Mouse (Mus musculus) lung, postnatal 36 days (tissue): ENCODE results near the gene Cideb.

Experiments
- DNase-seq: peaks from one replicate; pipeline ENCODE4 v3.0.0; 2022; ENCODE audit warnings: mixed read lengths

Cideb gene

DNA sequence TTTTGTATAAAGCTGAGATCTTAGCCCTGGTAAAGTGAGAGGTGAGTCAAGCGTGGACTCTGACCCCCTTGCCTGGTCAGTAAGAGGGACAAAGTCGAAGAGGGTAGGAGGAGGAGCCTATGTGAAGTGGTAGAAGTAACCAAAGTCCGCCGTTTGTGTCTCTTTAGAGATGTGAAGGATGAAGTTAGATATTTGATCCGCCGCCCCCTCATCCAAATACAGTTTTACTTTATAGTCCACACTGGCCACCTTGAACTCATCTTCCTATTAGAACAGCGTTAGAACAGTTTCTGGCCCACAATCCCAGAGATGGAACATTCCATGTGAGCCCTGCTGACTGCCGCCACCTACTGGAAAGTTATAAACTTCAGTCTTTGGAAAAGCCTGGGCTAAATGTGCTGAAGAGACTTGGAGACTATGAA lies at the start of gene Cideb:
Gene Cideb, minus strand, starts transcription at position 96 of the 422 bp plus-strand sequence.
- DNase-seq = peak; percentile 75

DNA sequence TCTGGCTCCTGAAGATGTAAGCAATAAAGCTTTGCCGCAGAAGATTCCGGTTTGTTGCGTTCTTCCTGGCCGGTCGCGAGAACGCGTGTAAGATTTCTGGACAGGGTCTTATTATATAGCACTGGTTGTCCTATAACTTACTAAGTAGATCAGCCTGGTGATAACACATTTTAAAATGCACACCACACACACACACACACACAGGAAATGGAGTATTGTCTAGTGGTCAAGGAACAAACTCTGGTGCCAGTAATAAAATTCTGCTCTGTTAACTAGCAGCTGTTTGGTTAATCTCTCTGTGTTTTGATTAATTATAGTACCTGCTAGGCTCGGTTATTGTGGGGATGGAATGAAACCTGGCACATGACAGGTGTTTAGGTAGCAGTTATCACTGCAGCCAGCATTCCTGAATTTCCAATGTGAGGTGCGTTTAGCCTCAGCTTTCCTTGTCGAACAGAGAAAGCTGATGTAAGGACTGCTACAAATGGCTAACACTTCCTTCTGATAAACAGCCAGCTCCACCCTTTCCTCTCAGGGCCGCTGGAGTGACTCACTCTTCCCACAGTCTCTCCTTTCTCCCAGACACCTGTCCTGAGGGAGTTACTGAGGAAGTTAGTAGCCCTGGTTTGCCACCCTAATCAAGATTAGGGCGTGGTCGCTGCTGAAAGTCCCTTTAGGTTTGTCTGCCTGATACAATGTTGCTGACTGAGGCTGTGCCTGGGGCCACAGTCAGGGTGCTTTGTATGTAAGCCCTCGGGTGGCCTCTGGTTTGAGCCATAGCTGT lies 37.3 kb upstream of the Cideb start:
- DNase-seq = peak; percentile 63

DNA sequence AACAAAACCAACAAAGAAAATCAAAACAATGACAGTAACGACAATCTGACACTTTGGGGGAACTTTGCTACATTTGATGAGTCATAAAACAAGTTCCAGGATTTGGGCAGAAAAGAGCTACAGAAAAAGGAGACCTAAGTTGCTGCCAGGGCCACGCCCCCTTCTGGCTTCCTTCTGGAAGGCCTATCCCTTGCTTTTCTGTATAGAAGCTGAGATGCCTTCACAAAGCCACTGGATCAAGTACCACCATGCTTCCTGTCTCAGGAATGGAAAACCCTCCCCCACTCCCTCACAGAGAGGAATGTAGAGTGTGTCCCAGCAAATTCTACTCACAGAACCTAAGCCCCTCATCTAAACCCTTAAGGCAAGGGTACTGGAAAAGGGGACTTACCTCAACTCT lies 35.7 kb upstream of the Cideb start:
- DNase-seq = no peak

DNA sequence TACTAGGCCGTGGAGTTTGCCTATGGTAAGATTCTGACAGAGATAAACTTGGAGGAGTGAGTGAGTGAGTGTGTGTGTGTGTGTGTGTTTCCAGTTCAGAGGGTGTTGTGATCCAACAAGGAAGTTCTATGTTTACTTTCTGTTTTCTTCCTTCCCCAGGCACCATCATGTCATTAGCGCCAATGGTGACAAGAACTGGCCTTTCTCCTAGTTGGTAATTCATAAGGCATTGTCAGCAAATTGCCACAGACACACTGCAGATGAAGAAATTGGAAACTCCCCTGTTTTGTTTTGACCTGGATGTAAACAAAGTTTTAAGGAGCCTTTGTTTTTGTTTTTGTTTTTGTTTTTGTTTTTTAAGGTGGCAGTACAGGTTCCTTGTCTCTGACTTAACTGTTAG lies 35.2 kb upstream of the Cideb start:
- DNase-seq = no peak

DNA sequence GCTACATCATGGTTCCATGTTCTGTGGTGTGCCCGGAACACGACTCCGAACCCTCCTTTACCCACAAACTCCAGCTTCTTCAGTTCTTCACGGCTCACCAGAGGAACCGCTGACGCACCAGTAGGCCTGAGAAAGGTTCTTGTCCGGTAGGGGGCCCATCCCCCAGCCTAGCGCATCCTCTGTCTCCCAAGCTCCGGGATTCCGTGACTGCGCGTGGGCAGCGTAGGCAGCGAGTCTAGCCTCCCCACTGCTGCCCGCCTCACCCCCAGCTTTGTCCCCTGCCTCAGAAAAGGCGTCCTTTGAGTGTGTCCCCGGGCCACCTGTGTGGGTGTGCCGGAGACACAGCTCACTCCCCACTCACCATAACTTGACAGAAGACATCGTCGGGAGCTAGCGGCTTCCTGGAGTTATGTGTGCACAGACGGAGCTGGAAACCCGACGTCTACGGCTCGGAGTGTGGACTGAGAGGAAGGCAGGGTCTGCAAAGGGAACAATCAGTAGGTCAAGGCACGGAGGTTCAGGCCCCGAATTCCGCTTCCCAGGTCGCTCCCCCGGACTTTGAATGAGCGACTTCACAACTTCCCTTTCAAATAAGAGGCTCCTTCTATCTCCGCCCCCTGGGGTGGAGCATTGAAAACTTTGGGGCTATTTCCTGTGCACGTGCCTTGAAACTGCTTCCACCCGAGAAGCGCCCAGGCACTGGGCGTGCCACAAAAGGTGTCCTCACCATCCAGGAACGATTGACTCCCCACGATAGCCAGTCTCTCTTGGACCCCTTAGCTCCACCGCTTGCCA lies 30.2 kb upstream of the Cideb start, which contains the start of gene Ripk3:
Gene Ripk3, minus strand, starts transcription at position 610 of the 795 bp plus-strand sequence.
- DNase-seq = peak; percentile 82

DNA sequence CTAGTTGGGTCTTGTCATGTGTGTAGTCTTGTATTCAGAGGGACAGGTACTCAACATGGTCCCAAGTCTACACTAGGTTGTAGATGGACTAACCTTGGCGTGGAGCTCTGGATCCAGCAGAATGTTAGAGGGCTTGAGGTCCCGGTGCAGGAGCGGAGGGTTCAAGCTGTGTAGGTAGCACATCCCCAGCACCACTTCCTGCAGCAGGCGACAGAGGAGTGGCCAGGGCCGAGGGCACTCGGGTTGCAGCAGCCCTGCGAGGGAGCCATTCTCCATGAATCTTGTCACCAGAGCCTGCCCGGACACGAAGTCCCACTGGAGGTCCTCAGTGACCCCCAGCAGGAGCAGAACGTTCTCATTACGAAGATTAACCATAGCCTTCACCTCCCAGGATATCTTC lies 29.5 kb upstream of the Cideb start:
- DNase-seq = no peak

DNA sequence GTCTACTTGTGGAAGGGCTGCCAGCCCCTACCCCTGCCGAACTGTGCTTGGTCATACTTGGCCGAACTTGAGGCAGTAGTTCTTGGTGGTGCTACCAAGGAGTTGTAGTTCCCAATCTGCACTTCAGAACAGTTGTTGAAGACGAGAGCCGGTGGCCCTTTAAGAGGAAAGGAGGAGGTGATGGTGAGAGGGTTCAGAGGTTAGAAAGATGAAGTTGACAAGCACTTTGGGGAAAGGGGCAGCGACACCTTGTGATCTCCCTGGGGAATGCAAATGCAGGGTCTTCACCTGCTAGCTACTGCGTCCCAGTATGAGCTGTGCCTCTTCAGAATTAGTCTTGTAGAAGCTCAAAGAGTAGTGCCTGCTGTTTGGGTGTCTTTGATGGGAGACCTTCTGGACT lies 26.9 kb upstream of the Cideb start:
- DNase-seq = peak; percentile 25

DNA sequence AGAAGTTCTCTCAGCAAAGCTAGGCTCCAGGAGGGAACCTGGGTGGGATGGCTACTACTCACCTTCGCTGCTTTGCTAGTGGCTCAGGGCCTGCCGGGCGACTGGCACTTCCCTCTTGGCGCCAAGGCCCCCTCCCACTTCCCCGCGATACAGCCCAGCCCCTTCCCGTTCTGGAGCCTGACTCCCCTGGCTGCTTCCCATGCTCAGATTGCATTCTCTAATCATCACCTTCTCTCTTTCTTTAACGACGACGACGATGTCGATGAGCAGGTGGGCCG lies 25.6 kb upstream of the Cideb start, which contains the start of gene Adcy4:
Gene Adcy4, minus strand, starts transcription at position 138 of the 278 bp plus-strand sequence.
- peak; percentile 67 for DNase-seq

DNA sequence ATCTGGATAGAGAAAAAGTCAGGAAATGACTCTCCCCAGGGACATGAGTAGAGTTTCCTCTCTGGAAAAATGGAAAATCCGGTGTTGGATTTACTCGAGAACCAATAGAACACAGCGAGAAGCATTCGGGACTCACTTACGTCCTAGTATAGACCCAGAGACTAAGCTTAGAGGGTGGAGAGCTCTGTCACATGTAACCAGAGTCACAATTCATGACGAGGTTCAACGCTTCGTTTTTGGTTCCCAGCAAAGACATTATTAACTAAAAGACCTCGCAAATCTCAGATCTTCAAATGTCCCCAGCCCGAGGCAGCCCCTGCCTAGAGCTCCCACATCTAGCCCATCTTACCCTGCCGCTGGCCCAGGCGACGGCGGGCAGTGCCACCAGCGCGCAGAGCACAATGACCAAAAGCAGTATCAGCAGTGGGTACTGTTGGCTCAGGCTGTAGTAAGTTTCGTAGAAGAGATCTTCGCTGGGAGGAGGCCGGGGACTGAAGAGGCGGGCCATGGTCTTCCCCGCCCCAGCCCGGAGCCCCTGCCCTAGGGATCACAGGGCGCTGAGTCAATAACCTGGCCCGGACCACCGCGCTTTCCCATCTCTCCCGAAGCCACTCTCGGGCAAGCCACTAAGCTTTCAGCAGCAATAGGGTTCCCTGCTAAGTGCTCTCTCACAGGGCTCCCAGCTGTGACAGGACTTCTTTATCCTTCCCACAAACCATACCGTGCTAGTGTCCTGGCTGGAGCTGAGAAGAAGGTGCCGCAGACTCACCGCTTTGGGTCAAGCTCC lies 25.1 kb upstream of the Cideb start:
- DNase-seq = peak; percentile 70

DNA sequence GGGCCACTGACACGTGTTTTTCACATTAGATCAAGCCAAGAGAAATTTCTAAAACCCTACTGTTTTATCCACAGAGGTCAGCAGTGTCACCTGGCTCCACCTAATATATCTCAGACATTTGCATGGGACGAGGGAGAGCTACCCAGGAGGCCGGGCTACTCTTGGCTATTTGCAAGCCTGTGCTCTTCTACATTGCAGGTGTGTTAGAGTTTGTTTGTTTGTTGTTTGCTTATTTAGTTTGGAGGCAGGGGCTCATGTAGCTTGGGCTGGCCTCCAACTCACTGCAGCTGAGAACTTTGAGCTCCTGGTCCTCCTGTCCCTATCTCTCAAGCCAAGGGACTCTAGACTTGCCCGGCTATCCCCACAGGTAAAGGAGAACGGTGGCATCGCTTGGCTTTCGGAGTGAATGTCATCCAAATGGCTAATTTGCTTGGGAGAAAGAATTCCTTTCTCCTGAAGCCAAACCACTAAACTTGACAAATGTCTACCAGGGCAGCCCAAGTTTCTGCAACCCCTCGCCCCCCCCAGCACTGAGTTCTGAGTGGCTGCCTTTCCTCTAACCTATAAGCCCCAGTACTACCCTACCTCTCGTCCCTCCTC lies 24.2 kb upstream of the Cideb start:
- DNase-seq = peak; percentile 0

DNA sequence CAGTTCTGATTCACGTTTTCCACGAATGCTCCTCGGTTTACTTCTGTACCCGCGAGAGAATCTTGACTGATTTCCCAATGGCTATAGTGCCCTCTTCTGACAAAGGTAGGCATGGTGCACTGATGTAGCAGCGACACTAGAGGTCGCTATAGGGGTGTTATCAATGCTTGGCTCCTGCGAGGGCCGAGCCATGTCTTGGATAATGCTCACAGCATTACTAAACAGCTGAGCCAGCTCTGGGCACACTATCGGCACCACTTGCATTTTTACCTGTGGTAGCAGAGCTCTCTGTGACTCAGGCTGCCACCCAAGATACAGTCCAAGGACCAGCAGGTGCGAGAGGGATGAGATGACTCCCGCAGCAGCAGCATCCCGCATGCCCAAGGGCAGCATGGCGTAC lies 23.1 kb upstream of the Cideb start:
- DNase-seq = peak; percentile 85

DNA sequence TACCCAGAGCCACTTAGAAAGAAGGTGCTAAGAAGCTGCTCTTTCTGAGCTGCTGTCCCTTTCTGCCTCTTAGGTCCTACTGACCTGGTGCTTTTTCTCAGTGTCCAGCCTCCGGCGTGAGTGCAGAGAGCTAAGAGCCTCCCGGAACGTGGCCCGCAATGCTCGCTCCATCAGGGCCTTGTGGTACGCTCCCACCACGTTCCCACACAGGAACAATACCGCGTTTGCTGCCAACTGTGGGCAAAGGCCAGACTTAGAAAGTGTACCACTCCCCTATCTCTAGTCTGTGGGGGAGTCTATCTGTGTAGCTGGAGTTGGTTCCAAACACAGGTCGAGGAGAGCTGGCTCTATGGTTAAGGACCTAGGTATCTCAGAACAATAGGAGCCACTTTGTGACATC lies 22.5 kb upstream of the Cideb start:
- no peak for DNase-seq

DNA sequence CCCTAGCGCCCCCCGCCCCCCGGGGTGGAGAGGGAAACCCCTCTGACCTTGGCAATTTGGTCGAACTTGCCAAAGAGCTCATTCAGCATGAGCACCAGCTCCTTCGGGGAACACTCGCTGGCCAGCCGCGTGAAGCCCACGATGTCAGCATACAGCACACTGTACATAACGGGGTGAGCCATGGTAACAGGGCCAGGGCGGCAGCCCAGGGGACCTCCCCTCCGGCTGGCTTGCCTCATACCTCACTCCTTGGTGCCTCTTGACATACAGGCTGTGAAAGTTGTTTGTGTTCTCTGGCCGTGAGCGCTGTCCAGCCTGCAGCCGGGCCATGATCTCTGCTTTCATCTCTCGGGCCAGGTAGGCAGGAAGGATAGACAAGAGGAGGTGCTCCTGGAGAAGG lies 21.4 kb upstream of the Cideb start:
- DNase-seq = no peak

DNA sequence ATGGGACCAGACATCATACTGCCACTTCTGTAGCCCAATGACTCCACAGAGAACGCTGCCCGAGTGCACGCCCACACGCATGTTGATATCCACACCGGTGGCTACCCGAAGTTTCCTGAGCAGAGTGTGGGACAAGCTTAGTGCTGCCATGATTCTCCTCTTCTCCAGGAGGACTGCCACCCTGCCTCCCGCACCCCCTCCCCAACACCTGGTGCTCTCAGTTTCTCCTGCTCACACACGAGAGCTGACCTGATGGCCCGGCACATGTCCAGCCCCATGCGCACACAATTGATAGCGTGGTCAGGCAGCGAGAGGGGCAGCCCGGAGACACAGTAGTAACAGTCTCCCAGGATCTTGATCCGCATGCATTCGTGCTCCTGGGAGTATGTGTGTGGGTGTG lies 20.4 kb upstream of the Cideb start:
- no peak for DNase-seq

DNA sequence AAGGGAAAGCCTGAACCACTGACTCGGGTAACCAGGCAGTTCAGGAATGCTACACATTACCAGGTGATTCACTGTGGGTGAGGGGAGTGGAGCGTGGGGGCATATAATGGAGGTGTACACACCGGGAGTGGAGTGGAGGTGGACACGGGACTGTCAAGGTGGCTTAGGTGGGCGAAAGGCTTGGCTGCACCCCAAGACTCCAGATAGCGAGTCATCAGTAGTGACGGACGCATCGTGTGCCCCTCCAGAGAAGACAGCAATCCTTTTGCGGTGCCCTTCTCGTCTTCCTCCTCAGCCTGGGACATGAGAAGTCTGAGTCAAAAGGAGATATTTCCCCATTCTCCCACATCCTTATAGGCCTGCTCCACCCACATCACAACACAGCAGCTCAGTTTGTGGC lies 19.5 kb upstream of the Cideb start:
- DNase-seq = no peak

DNA sequence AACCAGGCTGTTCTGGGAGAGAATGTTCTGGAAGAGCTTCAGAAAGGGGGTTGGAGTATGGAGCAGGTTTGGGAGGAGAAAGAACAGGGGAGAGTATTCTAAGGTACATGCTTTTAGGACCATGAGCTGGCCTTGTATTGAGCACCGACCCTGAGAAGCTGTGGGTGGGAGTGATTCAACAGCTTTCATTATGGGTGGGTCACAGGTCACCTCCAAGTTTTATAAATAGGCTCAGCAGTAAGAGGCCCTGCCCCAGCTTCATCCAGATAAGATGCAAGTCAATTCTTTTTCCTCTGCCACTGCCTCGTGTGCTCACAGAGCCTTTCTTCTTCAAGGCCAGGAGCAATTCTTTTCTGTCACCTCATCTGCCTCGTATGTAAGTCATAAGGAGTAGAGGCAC lies 18.9 kb upstream of the Cideb start:
- no peak for DNase-seq

DNA sequence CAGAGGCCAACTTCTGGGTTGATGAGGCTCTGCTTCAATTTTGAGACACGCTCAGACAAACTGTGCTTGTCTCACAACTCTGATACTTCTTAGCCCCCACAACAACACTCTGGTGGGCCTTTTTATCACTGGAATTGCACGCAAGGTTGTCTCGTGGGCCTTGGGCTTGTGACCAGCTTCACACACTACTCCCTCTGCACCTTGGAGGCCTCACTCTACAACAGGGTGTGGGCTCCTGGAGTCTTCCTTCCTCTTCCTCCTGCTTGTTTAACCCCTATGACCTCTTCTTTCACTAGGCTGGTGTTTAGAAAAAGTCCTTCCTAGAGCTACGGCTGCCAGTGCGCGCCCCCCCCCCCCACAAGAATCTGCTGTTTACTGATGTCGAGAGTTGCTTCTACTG lies 18.5 kb upstream of the Cideb start:
- no peak for DNase-seq

DNA sequence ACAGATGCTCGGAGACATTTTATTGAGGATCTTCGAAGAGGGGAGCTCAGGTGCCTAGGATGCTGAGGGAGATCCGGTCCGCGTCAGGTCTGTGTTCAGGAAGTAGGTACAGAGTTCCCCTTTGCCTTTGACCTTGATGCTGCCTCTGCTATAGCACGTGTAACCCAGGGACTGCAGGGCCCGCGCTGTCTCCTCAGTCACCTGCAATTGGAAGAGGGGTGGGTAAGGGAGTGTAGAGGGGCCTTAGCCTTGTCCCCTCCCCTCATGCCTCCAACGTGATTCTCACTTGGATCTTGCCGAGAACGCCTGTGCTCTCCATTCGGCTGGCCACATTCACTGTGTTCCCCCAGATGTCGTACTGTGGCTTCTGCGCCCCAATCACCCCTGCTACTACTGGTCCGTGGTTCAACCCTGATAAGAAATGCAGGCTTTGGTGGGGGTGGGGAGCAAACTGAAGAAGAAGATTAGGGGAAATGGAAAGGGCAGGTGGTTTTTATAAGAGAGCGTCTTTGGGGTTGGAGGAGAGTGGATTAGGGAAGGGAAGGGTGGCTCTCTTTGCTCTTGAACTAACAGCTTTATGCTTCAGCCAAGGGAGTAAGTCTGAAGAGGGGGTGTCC lies 10.9 kb upstream of the Cideb start:
- no peak for DNase-seq

DNA sequence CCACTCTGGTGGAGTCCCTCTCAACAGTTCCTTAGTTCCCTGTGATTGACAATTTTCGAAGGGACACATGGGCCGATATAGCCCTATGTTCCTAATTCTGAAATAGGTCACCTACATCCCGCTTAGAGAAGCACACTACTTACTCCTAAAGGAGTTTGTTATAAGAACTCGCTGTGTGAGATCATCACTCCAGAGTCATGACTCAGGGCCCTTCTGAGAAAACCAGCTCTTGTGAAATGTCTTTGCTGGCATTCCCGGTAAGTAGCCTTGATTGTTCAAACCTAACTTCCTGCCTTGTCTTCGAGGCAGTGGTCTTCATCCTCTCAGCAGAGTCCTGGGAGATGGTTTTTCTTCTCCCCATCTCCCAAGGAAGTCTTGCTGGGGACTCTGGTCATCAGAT lies 10.3 kb upstream of the Cideb start:
- no peak for DNase-seq

DNA sequence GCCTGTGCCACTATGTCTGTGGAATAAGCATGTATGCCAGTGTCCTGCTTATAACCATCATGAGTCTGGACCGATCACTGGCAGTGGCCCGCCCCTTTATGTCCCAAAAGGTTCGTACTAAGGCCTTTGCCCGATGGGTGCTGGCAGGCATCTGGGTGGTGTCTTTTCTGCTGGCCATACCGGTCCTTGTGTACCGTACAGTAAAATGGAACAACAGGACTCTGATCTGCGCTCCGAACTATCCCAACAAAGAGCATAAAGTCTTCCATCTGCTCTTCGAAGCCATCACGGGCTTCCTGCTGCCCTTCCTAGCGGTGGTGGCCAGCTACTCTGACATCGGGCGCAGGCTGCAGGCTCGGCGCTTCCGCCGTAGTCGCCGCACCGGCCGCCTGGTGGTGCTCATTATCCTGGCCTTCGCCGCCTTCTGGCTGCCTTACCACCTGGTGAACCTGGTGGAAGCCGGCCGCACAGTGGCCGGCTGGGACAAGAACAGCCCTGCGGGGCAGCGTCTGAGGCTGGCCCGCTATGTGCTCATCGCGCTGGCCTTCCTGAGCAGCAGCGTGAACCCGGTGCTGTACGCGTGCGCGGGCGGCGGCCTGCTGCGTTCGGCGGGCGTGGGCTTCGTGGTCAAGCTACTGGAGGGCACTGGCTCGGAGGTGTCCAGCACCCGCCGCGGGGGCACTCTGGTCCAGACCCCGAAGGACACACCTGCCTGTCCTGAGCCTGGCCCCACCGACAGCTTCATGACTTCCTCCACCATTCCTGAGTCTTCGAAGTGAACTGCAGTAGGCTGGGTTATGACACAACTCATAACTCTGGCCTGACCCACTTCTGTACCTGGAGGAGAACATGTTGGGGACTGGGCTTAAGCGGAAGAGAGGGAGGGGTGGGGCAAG lies 9.5 kb upstream of the Cideb start:
- peak; percentile 73 for DNase-seq

DNA sequence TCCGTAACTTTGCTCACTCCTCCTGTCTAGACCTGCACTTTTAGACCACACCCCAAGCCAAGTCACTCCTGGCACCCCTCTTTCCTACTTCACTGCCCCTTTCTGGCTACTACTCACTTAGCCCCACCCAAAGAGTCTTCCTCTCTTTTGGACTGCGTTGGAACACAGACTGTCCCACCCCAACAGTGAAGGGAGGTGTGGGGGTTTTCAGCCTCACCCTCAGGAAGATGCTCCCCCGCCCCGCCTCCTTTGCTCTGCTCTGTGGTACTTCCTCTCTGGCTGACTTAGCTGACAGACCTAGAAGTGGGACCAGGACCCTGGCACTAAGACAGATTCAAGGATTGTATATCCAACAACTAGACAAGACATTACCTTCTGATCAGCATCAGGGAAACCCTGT lies 7.4 kb upstream of the Cideb start, which contains the start of gene Ltb4r1:
Gene Ltb4r1, plus strand, starts transcription at position 267 of the 400 bp plus-strand sequence.
- no peak for DNase-seq
